Mouse (Mus musculus): Measurements from ENCODE around the gene Cbfa2t3.

- TF ChIP-seq CTCF (conservative IDR thresholded peaks at IDR 0.05; ENCODE audit: low read length) (no peak), NANOG (IDR thresholded peaks at IDR 0.05; ENCODE audit: borderline replicate concordance, low read length) (no peak), POU5F1 (IDR thresholded peaks at IDR 0.05; ENCODE audit: borderline replicate concordance, low read length) (no peak)
These were observed 118.0 kb downstream of the Cbfa2t3 start for GRCm38 (mm10) chr8:122580926-122581325.

All from E14TG2a.4 (cell line).